Mouse (Mus musculus) embryonic facial prominence, embryonic 11.5 days (tissue): ENCODE results near the gene Fndc3a. TPM values are rescaled to one million over a fixed set of nuclear protein-coding genes. Genes with fewer than 3 reads are reported as not detected.

Experiments
- ATAC-seq: fragments of 200-750 bp; cut with Nextera tagmentation; replicated peaks from 2 replicates; pipeline ENCODE4 v1.8.0; 2017; ENCODE audit warnings: low read depth; ENCODE audit not compliant: insufficient number of reproducible peaks, low FRiP score, low TSS enrichment
- DNase-seq: peaks from one replicate; pipeline ENCODE4 v3.0.0-alpha.2; 2015; ENCODE audit warnings: low spot score
- H3K27ac ChIP-seq: fragments of 300-500 bp; sonication (generic); replicated peaks from 2 replicates; pipeline ENCODE4 v1.5.1; 2014; ENCODE audit warnings: mild to moderate bottlenecking, low read depth, low read length, control low read depth
- H3K27me3 ChIP-seq: fragments of 300-500 bp; sonication (generic); 2 replicates; pipeline ENCODE4 v1.6.1; 2014; ENCODE audit warnings: mild to moderate bottlenecking, low read length, moderate library complexity, mixed read lengths; ENCODE audit not compliant: control insufficient read depth, insufficient read depth
- H3K36me3 ChIP-seq: fragments of 300-500 bp; sonication (generic); replicated peaks from 2 replicates; pipeline ENCODE4 v1.6.1; 2014; ENCODE audit warnings: low read depth, mild to moderate bottlenecking, low read length, moderate library complexity, mixed read lengths; ENCODE audit not compliant: control insufficient read depth, insufficient read depth
- H3K4me1 ChIP-seq: fragments of 300-500 bp; sonication (generic); 2 replicates; pipeline ENCODE4 v1.6.1; 2014; ENCODE audit warnings: low read length, mixed read lengths; ENCODE audit not compliant: control insufficient read depth, insufficient read depth
- H3K4me2 ChIP-seq: fragments of 300-500 bp; sonication (generic); 2 replicates; pipeline ENCODE4 v1.6.1; 2014; ENCODE audit warnings: low read depth, mild to moderate bottlenecking, control low read depth, low read length, moderate library complexity
- H3K4me3 ChIP-seq: fragments of 300-500 bp; sonication (generic); 2 replicates; pipeline ENCODE4 v1.5.1; 2014; ENCODE audit warnings: low read depth, low read length, control low read depth
- H3K9ac ChIP-seq: fragments of 300-500 bp; sonication (generic); replicated peaks from 2 replicates; pipeline ENCODE4 v1.6.1; 2014; ENCODE audit warnings: mild to moderate bottlenecking, control low read depth, low read length
- H3K9me3 ChIP-seq: fragments of 300-500 bp; sonication (generic); replicated peaks from 2 replicates; pipeline ENCODE4 v1.6.1; 2016; ENCODE audit warnings: mild to moderate bottlenecking, low read length, inconsistent platforms, mixed read lengths; ENCODE audit not compliant: control insufficient read depth
- WGBS: fragments of 180-500 bp; shearing (Covaris S2); extraction: QIAGEN DNeasy Blood & Tissue Kit; methylation state at CpG from one replicate; pipeline ENCODE4 v1.1.7; 2014; 5-methylcytosine and 5-hydroxymethylcytosine counted together
- polyA plus RNA-seq: library from polyadenylated mRNA; unstranded; fragments of >200 nt; fragmentation: Nextera tagmentation; extraction: Ambion mirVana; gene quantifications from 2 replicates; pipeline ENCODE4 v1.2.1, GENCODE M21; 2014

The Fndc3a gene
- polyA plus RNA-seq, 1 experiment from 2014 or later = 40.2 TPM

GRCm38 (mm10) chr14:72602521-72603193 lies 107.1 kb downstream of the Fndc3a start:
- Histone ChIP-seq H3K36me3 (no peaks in the 10 kb centered on the region), H3K4me3 (peak overlapping the region; percentile 43), H3K27ac (peak overlapping the region; percentile 59), H3K9ac (peak overlapping the region; percentile 69), H3K4me2 (peak overlapping the region; percentile 47), H3K27me3 (no peaks in the 10 kb centered on the region), H3K9me3 (no peaks in the 10 kb centered on the region), H3K4me1 (no peaks in the 10 kb centered on the region)
- peak; percentile 97 for DNase-seq
- 4% methylated on average over 20 of the region's 20 CpGs for WGBS
- ATAC-seq = peak; percentile 93

- H3K36me3 ChIP-seq = no peaks in the 10 kb centered on the region
- ATAC-seq = no peak
- H3K27ac ChIP-seq = no peak overlapping the region
- peak overlapping the region; percentile 43 for H3K4me3 ChIP-seq
- H3K4me2 ChIP-seq = peak overlapping the region; percentile 61
- H3K9me3 ChIP-seq = no peaks in the 10 kb centered on the region
- 72% methylated on average over 5 of the region's 5 CpGs for WGBS
- no peaks in the 10 kb centered on the region for H3K27me3 ChIP-seq
- peak overlapping the region; percentile 44 for H3K9ac ChIP-seq
- H3K4me1 ChIP-seq = no peaks in the 10 kb centered on the region
- DNase-seq = peak; percentile 17
Observed at GRCm38 (mm10) chr14:72601381-72602305, 108.2 kb downstream of the Fndc3a start.

GRCm38 (mm10) chr14:72600375-72600774 lies 109.4 kb downstream of the Fndc3a start:
- no peak overlapping the region for H3K9ac ChIP-seq
- no peak overlapping the region for H3K4me3 ChIP-seq
- no peaks in the 10 kb centered on the region for H3K9me3 ChIP-seq
- no peaks in the 10 kb centered on the region for H3K27me3 ChIP-seq
- DNase-seq = no peak
- H3K4me2 ChIP-seq = no peak overlapping the region
- H3K4me1 ChIP-seq = no peaks in the 10 kb centered on the region
- no peak for ATAC-seq
- H3K36me3 ChIP-seq = no peaks in the 10 kb centered on the region
- WGBS = 83% methylated on average over 6 of the region's 6 CpGs
- H3K27ac ChIP-seq = no peak overlapping the region

- Histone ChIP-seq H3K27me3 (no peaks in the 10 kb centered on the region), H3K9ac (no peak overlapping the region), H3K36me3 (no peaks in the 10 kb centered on the region), H3K27ac (no peak overlapping the region), H3K4me2 (no peak overlapping the region), H3K4me3 (no peak overlapping the region), H3K9me3 (no peaks in the 10 kb centered on the region), H3K4me1 (no peaks in the 10 kb centered on the region)
- DNase-seq (no peak), ATAC-seq (no peak)
- WGBS = 94% methylated on average over 7 of the region's 7 CpGs
Observed at GRCm38 (mm10) chr14:72598976-72599740, 110.6 kb downstream of the Fndc3a start.

- ATAC-seq (no peak), DNase-seq (no peak)
- Histone ChIP-seq H3K27me3 (no peaks in the 10 kb centered on the region), H3K4me2 (no peak overlapping the region), H3K9ac (no peak overlapping the region), H3K4me3 (no peak overlapping the region), H3K4me1 (no peaks in the 10 kb centered on the region), H3K27ac (no peak overlapping the region), H3K9me3 (no peaks in the 10 kb centered on the region), H3K36me3 (no peaks in the 10 kb centered on the region; the same call in 1 of the 2 replicates)
- WGBS = 92% methylated on average over 7 of the region's 7 CpGs
Observed at GRCm38 (mm10) chr14:72594191-72594590, 115.6 kb downstream of the Fndc3a start.

GRCm38 (mm10) chr14:72589415-72589814 lies 120.4 kb downstream of the Fndc3a start:
- Histone ChIP-seq H3K9me3 (no peaks in the 10 kb centered on the region), H3K27ac (no peak overlapping the region), H3K27me3 (no peaks in the 10 kb centered on the region), H3K36me3 (no peaks in the 10 kb centered on the region; the same call in 1 of the 2 replicates), H3K4me2 (no peak overlapping the region), H3K4me1 (no peaks in the 10 kb centered on the region), H3K9ac (no peak overlapping the region), H3K4me3 (no peak overlapping the region)
- no peak for DNase-seq
- ATAC-seq = no peak
- 94% methylated on average over 4 of the region's 4 CpGs for WGBS

GRCm38 (mm10) chr14:72582979-72583378 lies 126.8 kb downstream of the Fndc3a start:
- no peak for DNase-seq
- no peak for ATAC-seq
- Histone ChIP-seq H3K9me3 (no peaks in the 10 kb centered on the region), H3K9ac (no peak overlapping the region), H3K4me3 (no peak overlapping the region), H3K36me3 (no peaks in the 10 kb centered on the region; the same call in 1 of the 2 replicates), H3K27ac (no peak overlapping the region), H3K27me3 (no peaks in the 10 kb centered on the region), H3K4me1 (no peaks in the 10 kb centered on the region), H3K4me2 (no peak overlapping the region)
- WGBS = 86% methylated on average over 6 of the region's 6 CpGs
